Mouse (Mus musculus) liver, postnatal 0 days (tissue): ENCODE results near the gene Ddx55. TPM values are rescaled to one million over a fixed set of nuclear protein-coding genes. Genes with fewer than 3 reads are reported as not detected.
A peak's percentile ranks its signal among the peaks of the same experiment; 100 is the strongest.
"Not testable (repeated sequence)": the region's sequence is repeated elsewhere in the genome, so short reads cannot be mapped to it uniquely, and the experiment has no call there.

Source experiments
- ATAC-seq: fragments of 200-750 bp; cut with Nextera tagmentation; 2 replicates; pipeline ENCODE4 v1.8.0; 2017; ENCODE audit warnings: mild to moderate bottlenecking, moderate library complexity
- DNase-seq: peaks from one replicate; pipeline ENCODE4 v3.0.0-alpha.2; 2016
- H3K27ac ChIP-seq: fragments of 300-500 bp; sonication (generic); 2 replicates; pipeline ENCODE4 v1.5.1; 2014; ENCODE audit warnings: antibody characterized with exemption, moderate library complexity, mild to moderate bottlenecking, low read depth
- H3K27me3 ChIP-seq: fragments of 300-500 bp; sonication (generic); 2 replicates; pipeline ENCODE4 v1.6.1; 2014; ENCODE audit warnings: low read length, control low read depth, mixed read lengths; ENCODE audit not compliant: insufficient read depth
- H3K36me3 ChIP-seq: fragments of 300-500 bp; sonication (generic); replicated peaks from 2 replicates; pipeline ENCODE4 v1.6.1; 2014; ENCODE audit warnings: mild to moderate bottlenecking, control low read depth, low read length, moderate library complexity, mixed read lengths; ENCODE audit not compliant: insufficient read depth
- H3K4me1 ChIP-seq: fragments of 300-500 bp; sonication (generic); 2 replicates; pipeline ENCODE4 v1.6.1; 2014; ENCODE audit warnings: antibody characterized with exemption, mild to moderate bottlenecking, control low read depth; ENCODE audit not compliant: insufficient read depth
- H3K4me2 ChIP-seq: fragments of 300-500 bp; sonication (generic); 2 replicates; pipeline ENCODE4 v1.6.1; 2014; ENCODE audit warnings: low read depth, mild to moderate bottlenecking, low read length, moderate library complexity, mixed read lengths
- H3K4me3 ChIP-seq: fragments of 300-500 bp; sonication (generic); 2 replicates; pipeline ENCODE4 v1.5.1; 2014; ENCODE audit warnings: low read depth, low read length
- H3K9ac ChIP-seq: fragments of 300-500 bp; sonication (generic); replicated peaks from 2 replicates; pipeline ENCODE4 v1.6.1; 2014; ENCODE audit warnings: mild to moderate bottlenecking, moderate library complexity
- H3K9me3 ChIP-seq: fragments of 300-500 bp; sonication (generic); 2 replicates; pipeline ENCODE4 v1.6.1; 2016; ENCODE audit warnings: mild to moderate bottlenecking, control low read depth, low read length, mixed read lengths
- CTCF ChIP-seq: sonication (generic); IDR thresholded peaks from 2 replicates; pipeline ENCODE4 v1.5.1; 2016; ENCODE audit warnings: antibody characterized with exemption, low read depth
- EP300 ChIP-seq: IDR thresholded peaks from 2 replicates; pipeline ENCODE4 v1.6.1; 2016; ENCODE audit warnings: antibody characterized with exemption, low read depth, mild to moderate bottlenecking
- WGBS: fragments of 180-500 bp; shearing (Covaris S2); extraction: QIAGEN DNeasy Blood & Tissue Kit; methylation state at CpG from one replicate; pipeline ENCODE4 v1.1.7; 2014; ENCODE audit not compliant: insufficient replicate concordance; 5-methylcytosine and 5-hydroxymethylcytosine counted together
- polyA plus RNA-seq: library from polyadenylated mRNA; unstranded; fragments of >200 nt; fragmentation: Nextera tagmentation; extraction: Ambion mirVana; gene quantifications from 2 replicates; pipeline ENCODE4 v1.2.1, GENCODE M21; 2015

Ddx55 gene
- polyA plus RNA-seq, 1 experiment from 2014 or later = 3.7 TPM

DNA sequence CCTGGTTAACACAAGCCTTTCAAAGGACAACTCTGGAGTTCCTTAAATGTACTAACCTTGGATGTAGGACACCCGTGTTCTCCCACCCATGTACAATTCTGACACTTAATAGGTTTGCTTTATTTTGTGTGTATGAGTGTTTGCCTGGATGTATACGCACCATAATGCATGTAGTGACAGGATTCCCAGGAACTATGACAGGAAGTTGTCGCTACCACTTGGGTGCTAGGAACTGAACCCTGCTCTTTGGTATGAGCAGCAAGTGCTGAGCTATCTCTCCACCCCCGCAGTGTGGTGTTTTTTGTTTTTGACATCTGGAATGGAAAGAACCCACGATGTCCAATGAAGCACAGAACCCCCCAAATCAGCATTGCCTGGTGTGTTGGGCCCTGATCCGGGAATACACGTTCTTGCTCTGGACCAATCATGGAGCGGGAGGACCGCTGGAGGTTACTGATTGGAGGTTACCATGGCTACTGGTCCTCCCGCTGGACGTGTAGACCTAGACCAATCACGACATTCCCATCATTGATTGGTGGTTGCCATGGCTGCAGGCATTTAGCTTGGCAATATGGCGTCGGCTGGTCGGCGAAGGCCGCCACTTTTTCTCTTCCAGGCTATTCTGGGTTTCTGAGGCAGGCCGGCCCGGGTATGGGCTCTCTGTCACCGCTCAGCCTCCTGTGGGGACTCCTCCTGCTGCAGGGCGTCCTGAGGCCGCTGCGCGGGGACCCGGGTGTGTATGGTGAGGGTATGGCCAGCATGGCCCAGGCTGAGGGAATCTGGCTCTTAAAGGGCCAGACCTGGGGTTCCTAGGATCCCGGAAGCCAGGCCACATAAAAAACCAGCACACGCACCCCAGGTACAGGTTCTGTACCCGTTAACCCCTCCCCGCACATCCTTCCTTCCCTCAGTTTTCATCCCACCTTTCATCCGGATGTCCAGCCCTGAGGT lies 45.8 kb downstream of the Ddx55 start:
- TF ChIP-seq CTCF (no peak), EP300 (no peak)
- Histone ChIP-seq H3K4me3 (peak overlapping the region; percentile 59), H3K4me2 (peak overlapping the region; percentile 82), H3K27ac (no peak overlapping the region), H3K9me3 (no peaks in the 10 kb centered on the region), H3K27me3 (no peaks in the 10 kb centered on the region), H3K36me3 (peaks cover 12% of the 10 kb centered on the region), H3K4me1 (peaks cover 6% of the 10 kb centered on the region), H3K9ac (peak overlapping the region; percentile 52)
- peak; percentile 99 for ATAC-seq
- DNase-seq = peak; percentile 87
- WGBS = 14% methylated on average over 30 of the region's 30 CpGs

DNA sequence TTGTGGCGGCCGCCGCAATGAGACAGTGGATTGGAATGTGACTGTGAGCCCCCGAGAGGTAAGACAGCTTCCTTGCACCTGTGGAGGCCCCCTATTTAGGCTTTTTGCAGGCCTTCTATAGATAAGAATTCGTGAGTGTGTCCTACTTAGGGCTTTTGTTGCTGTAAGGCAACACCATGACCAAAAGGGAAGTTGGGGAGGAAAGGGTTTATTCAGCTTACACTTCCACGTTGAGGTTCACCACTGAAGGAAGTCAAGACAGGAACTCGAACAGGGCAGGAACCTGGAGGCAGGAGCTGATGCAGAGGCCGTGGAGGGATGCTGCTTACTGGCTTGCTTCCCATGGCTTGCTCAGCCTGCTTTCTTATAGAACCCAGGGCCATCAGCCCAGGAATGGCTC lies 47.1 kb downstream of the Ddx55 start:
- not testable (repeated sequence) for H3K4me1 ChIP-seq, H3K9ac ChIP-seq, DNase-seq, H3K4me3 ChIP-seq, H3K36me3 ChIP-seq, H3K27me3 ChIP-seq, ATAC-seq, H3K27ac ChIP-seq, H3K9me3 ChIP-seq, H3K4me2 ChIP-seq
- 35% methylated on average over 8 of the region's 8 CpGs for WGBS

DNA sequence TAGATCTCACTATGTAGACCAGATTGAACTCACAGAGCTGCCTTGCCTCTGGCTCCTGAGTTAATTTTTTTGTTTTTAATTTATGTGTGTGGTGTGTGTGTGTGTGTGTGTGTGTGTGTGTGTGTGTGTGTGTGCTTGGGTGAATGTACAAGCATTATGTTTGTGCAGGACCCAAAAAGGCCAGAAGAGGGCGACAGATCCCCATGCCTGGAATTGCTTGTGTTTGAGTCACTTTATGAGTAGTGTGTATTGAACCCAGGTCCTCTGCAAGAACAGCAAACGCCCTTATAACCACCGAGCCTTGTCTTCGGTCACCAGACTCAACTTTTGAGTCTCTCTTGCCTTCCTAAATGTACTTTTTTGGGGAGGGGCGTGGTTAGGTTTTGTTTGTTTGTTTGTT lies 49.7 kb downstream of the Ddx55 start:
- Histone ChIP-seq H3K4me2 (no peak overlapping the region), H3K27me3 (no peaks in the 10 kb centered on the region), H3K9me3 (no peaks in the 10 kb centered on the region), H3K4me3 (no peak overlapping the region), H3K27ac (no peak overlapping the region), H3K9ac (no peak overlapping the region), H3K4me1 (peaks cover 10% of the 10 kb centered on the region), H3K36me3 (no peaks in the 10 kb centered on the region)
- peak; percentile 80 for TF ChIP-seq CTCF
- no peak for TF ChIP-seq EP300
- peak; percentile 74 for DNase-seq
- no peak for ATAC-seq
- 55% methylated on average over 5 of the region's 5 CpGs for WGBS

DNA sequence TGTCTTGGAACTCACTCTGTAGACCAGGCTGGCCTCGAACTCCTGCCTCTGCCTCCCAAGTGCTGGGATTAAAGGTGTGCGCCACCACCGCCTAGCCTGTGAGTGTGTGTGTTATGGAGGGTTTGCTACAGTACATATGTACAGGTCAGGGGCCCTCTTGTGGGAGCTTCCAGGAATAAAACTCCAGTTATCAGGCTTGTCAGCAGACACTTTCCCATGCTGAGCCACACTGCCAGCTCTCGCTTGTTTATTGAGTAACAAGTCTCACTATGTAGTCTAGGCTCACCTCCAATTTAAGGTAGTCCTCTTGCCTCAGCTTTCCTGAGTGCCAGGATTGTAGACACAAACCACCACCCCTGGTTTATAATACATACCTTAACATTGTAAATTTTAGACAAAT lies 51.6 kb downstream of the Ddx55 start:
- H3K4me1 ChIP-seq = 0 out of 2 replicates have a peak, but pooled peaks cover 4% of the 10 kb centered on the region
- H3K36me3 ChIP-seq = no peaks in the 10 kb centered on the region
- no peak overlapping the region for H3K4me2 ChIP-seq
- 66% methylated on average over 4 of the region's 4 CpGs for WGBS
- H3K27ac ChIP-seq = no peak overlapping the region
- no peak overlapping the region for H3K9ac ChIP-seq
- DNase-seq (no peak), ATAC-seq (peak; percentile 55)
- H3K27me3 ChIP-seq = no peaks in the 10 kb centered on the region
- no peak for TF ChIP-seq CTCF
- no peak for TF ChIP-seq EP300
- no peak overlapping the region for H3K4me3 ChIP-seq
- H3K9me3 ChIP-seq = no peaks in the 10 kb centered on the region

DNA sequence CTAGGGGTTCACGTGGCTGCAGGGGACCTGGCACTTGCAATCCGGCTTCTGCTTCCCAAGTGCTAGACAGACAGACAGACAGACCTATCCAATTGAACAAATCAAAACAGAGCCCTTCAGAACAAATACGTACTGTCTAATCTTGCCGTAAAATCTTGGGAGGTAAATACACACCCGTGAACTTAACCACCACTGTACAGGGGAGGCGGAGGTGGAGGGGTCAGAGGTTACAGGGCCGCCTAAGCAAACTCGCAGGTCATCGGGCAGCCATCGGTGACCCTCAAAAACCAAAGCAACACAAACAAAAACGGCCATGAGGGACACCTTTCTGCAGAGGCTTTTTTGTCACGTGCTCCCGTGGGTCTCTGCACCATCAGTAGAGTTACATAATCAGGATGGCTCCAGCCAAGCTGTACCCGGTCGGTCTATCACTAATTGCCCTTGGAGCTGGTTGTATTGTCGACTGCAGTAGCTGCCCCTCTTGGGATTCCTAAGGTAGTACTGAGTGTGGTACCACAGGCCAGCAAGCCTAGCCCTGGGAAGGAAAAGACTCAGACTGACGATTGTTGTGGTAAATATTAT lies 52.5 kb downstream of the Ddx55 start:
- Histone ChIP-seq H3K4me1 (0 out of 2 replicates have a peak, but pooled peaks cover 4% of the 10 kb centered on the region), H3K36me3 (no peaks in the 10 kb centered on the region), H3K27me3 (no peaks in the 10 kb centered on the region), H3K9ac (no peak overlapping the region), H3K9me3 (no peaks in the 10 kb centered on the region), H3K27ac (0 out of 2 replicates have a peak overlapping the region, but pooled peaks have one; percentile 39), H3K4me3 (no peak overlapping the region), H3K4me2 (no peak overlapping the region)
- peak; percentile 78 for ATAC-seq
- peak; percentile 25 for DNase-seq
- WGBS = 61% methylated on average over 17 of the region's 17 CpGs
- no peak for TF ChIP-seq EP300
- no peak for TF ChIP-seq CTCF

DNA sequence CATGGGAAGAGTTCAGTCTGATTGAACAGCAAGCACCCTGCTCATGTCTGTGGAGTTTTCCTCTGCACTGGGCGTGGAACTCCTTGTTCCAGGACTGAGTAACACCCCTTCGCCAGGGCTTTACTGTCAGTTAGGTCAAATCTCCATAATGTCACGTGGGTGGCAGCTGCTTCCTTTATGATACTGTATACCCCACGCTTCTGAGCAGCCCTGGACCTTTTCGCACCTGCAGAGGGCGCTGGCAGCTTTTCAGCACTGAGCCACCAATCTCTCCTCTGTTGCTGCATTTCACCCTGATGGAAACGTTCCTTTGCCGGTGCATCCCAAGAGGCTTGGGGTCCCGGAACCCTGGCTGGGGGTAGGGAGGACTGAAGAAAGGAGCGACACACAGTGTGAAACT lies 58.3 kb downstream of the Ddx55 start:
- WGBS = 64% methylated on average over 10 of the region's 10 CpGs
- Histone ChIP-seq H3K36me3 (no peaks in the 10 kb centered on the region), H3K27me3 (no peaks in the 10 kb centered on the region), H3K9ac (no peak overlapping the region), H3K4me3 (no peak overlapping the region), H3K27ac (no peak overlapping the region), H3K4me1 (no peaks in the 10 kb centered on the region), H3K4me2 (no peak overlapping the region), H3K9me3 (no peaks in the 10 kb centered on the region)
- ATAC-seq = peak; percentile 71
- DNase-seq = peak; percentile 48
- TF ChIP-seq EP300 = no peak
- TF ChIP-seq CTCF = peak; percentile 54
